Mouse (Mus musculus) gonadal fat pad, adult 2 months (tissue): ENCODE results near the gene Gm42688. TPM values are rescaled to one million over a fixed set of nuclear protein-coding genes. Genes with fewer than 3 reads are reported as not detected.

Experiments
- DNase-seq: peaks from one replicate; pipeline ENCODE4 v3.0.0-alpha.2; 2012; ENCODE audit warnings: low read depth
- polyA plus RNA-seq: library from polyadenylated mRNA; depleted of rRNA; stranded (reverse); fragments of >200 nt; gene quantifications from 2 replicates; pipeline ENCODE4 v1.2.3, GENCODE M21; 2012

Gm42688 gene
- polyA plus RNA-seq, 1 experiment = 4.4 TPM

GRCm38 (mm10) chr6:83117616-83118015 is 16.2 kb downstream of the Gm42688 start:
- no peak for DNase-seq

GRCm38 (mm10) chr6:83118369-83118768 is 17.0 kb downstream of the Gm42688 start:
- no peak for DNase-seq

GRCm38 (mm10) chr6:83118825-83119733 is 17.7 kb downstream of the Gm42688 start:
- no peak for DNase-seq

GRCm38 (mm10) chr6:83119734-83120051 is 18.3 kb downstream of the Gm42688 start:
- DNase-seq = no peak

GRCm38 (mm10) chr6:83120930-83121862 is 19.8 kb downstream of the Gm42688 start, which contains the start of gene Wbp1:
Gene Wbp1, minus strand, starts transcription at chr6:83121559.
- DNase-seq = peak; percentile 93

- no peak for DNase-seq
Observed at GRCm38 (mm10) chr6:83121863-83122710, 20.7 kb downstream of the Gm42688 start.

- no peak for DNase-seq
Observed at GRCm38 (mm10) chr6:83122961-83123360, 21.5 kb downstream of the Gm42688 start.

GRCm38 (mm10) chr6:83124851-83125312 is 23.5 kb downstream of the Gm42688 start:
- no peak for DNase-seq

- no peak for DNase-seq
Observed at GRCm38 (mm10) chr6:83125331-83125730, 23.9 kb downstream of the Gm42688 start, which contains the start of gene Ino80b. Gene Ino80b, minus strand, starts transcription at chr6:83125431.

- DNase-seq = no peak
Observed at GRCm38 (mm10) chr6:83127419-83127818, 26.0 kb downstream of the Gm42688 start.

GRCm38 (mm10) chr6:83131469-83132034 is 30.1 kb downstream of the Gm42688 start:
- no peak for DNase-seq

GRCm38 (mm10) chr6:83132176-83132919 is 30.9 kb downstream of the Gm42688 start:
- no peak for DNase-seq

- no peak for DNase-seq
Observed at GRCm38 (mm10) chr6:83134226-83134625, 32.8 kb downstream of the Gm42688 start.

GRCm38 (mm10) chr6:83134951-83135513 is 33.6 kb downstream of the Gm42688 start, which contains the start of gene Rtkn:
Gene Rtkn, plus strand, starts transcription at chr6:83135463.
- DNase-seq = no peak

- no peak for DNase-seq
Observed at GRCm38 (mm10) chr6:83135571-83136161, 34.2 kb downstream of the Gm42688 start.

- no peak for DNase-seq
Observed at GRCm38 (mm10) chr6:83136291-83136880, 35.0 kb downstream of the Gm42688 start.

- DNase-seq = no peak
Observed at GRCm38 (mm10) chr6:83136881-83137575, 35.6 kb downstream of the Gm42688 start.

GRCm38 (mm10) chr6:83137576-83137950 is 36.1 kb downstream of the Gm42688 start:
- no peak for DNase-seq
